In the genomic region with DNA sequence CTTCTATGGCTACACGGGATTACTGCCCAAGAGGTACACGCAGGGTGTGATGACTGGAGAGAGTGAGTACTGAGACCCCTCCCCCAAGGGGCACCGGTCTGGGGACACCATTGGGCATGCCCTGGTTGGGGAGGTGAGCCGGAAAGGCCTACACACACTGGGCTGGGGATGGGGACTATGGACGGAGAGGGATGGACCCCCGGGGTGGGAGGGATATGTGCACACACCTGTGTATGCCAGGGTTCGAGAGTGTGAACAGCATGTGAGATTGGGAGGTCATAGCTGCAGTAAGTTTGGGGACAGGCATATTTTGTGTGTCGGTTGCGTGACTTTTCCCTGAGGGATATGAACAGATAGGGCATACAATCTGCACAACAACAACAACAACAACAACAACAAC, we compare ENCODE assay signal across 16 mouse cellular contexts.
"Had no signal": no experiment of that assay in that cellular context is flagged by ENCODE, and none has a peak within 500 bp of the region (broad histone marks: within the 10 kb centered on the region; RNA-seq: fewer than 3 reads in every experiment).

No protein-coding gene starts in this region.

- H3K27ac ChIP-seq: neural tube, embryonic 13.5 days; neural tube, embryonic 15.5 days; stomach, embryonic 15.5 days; stomach, postnatal 0 days had no signal

- H3K9me3 ChIP-seq: neural tube, embryonic 13.5 days; neural tube, embryonic 15.5 days; stomach, embryonic 15.5 days had no signal

- H3K36me3 ChIP-seq: stomach, embryonic 15.5 days had no signal

- H3K4me1 ChIP-seq: neural tube, embryonic 13.5 days; neural tube, embryonic 15.5 days; stomach, embryonic 15.5 days had no signal

- DNase-seq: retina, postnatal 1 day; right cerebral cortex, adult 18-20 months; right cerebral cortex, postnatal 14 days; right cerebral cortex, postnatal 25 days; right cerebral cortex, postnatal 4 days; spleen, adult 18-20 months; thymus, adult 18-20 months; thymus, adult 2 months; thymus, postnatal 14 days; thymus, postnatal 25 days; thymus, postnatal 36 days; thymus, postnatal 4 days had no signal

- H3K4me2 ChIP-seq: neural tube, embryonic 13.5 days; neural tube, embryonic 15.5 days; stomach, embryonic 15.5 days had no signal

- H3K4me3 ChIP-seq: neural tube, embryonic 13.5 days; neural tube, embryonic 15.5 days; stomach, embryonic 15.5 days had no signal

- H3K27me3 ChIP-seq: neural tube, embryonic 13.5 days; neural tube, embryonic 15.5 days; stomach, embryonic 15.5 days had no signal

- H3K9ac ChIP-seq: neural tube, embryonic 13.5 days; neural tube, embryonic 15.5 days; stomach, embryonic 15.5 days had no signal
